Mouse (Mus musculus) cerebellum, postnatal 14 days (tissue): Measurements from ENCODE around the gene Spred3.
A peak's percentile ranks its signal among the peaks of the same experiment; 100 is the strongest.
"Not testable (repeated sequence)": the region's sequence is repeated elsewhere in the genome, so short reads cannot be mapped to it uniquely, and the experiment has no call there.

Source experiments
- DNase-seq, 2 experiments: peaks; one replicate each; pipeline ENCODE4 v3.0.0; 2021; ENCODE audit warnings: mixed read lengths in 2 of 2

Gene Spred3

GRCm38 (mm10) chr7:29170066-29170754, at the start of gene Spred3, which contains the start of gene Ggn:
TSS of gene Spred3 (minus strand) at chr7:29170411.
TSS of gene Ggn (plus strand) at chr7:29170210.
- DNase-seq, result peak; percentile 61 to 68

GRCm38 (mm10) chr7:29214846-29215245, 44.6 kb upstream of the Spred3 start:
- DNase-seq, result peak in 1 of 2 experiments; percentile 25

- DNase-seq, result no peak
Measured at GRCm38 (mm10) chr7:29214236-29214635, 44.0 kb upstream of the Spred3 start.

- DNase-seq, result peak; percentile 73 to 76
Measured at GRCm38 (mm10) chr7:29213675-29214082, 43.5 kb upstream of the Spred3 start, which contains the start of gene Catsperg1. TSS of gene Catsperg1 (minus strand) at chr7:29214035.

GRCm38 (mm10) chr7:29212775-29213560, 42.8 kb upstream of the Spred3 start:
- DNase-seq, result peak in 1 of 2 experiments; percentile 12

- DNase-seq, result peak in 1 of 2 experiments; percentile 39
Measured at GRCm38 (mm10) chr7:29212199-29212765, 42.1 kb upstream of the Spred3 start.

GRCm38 (mm10) chr7:29211415-29212198, 41.4 kb upstream of the Spred3 start:
- DNase-seq, result peak; percentile 54 to 56

GRCm38 (mm10) chr7:29211013-29211412, 40.8 kb upstream of the Spred3 start:
- peak in 1 of 2 experiments; percentile 31 for DNase-seq

GRCm38 (mm10) chr7:29202577-29202976, 32.4 kb upstream of the Spred3 start:
- no peak for DNase-seq

GRCm38 (mm10) chr7:29194230-29194629, 24.0 kb upstream of the Spred3 start:
- DNase-seq, result not testable (repeated sequence)

GRCm38 (mm10) chr7:29181323-29181722, 11.1 kb upstream of the Spred3 start:
- DNase-seq, result not testable (repeated sequence)

GRCm38 (mm10) chr7:29180854-29181236, 10.6 kb upstream of the Spred3 start:
- no peak for DNase-seq

- peak; percentile 97 for DNase-seq
Measured at GRCm38 (mm10) chr7:29180077-29180853, 10.1 kb upstream of the Spred3 start, which contains the start of gene Psmd8. TSS of gene Psmd8 (minus strand) at chr7:29180701.

GRCm38 (mm10) chr7:29179323-29179722, 9.1 kb upstream of the Spred3 start:
- no peak for DNase-seq

GRCm38 (mm10) chr7:29178106-29178505, 7.9 kb upstream of the Spred3 start:
- DNase-seq, result peak in 1 of 2 experiments; percentile 45

GRCm38 (mm10) chr7:29172390-29173016, 2.3 kb upstream of the Spred3 start:
- DNase-seq, result no peak

- DNase-seq, result no peak
Measured at GRCm38 (mm10) chr7:29171562-29172097, 1.4 kb upstream of the Spred3 start.

- DNase-seq, result peak in 1 of 2 experiments; percentile 65
Measured at GRCm38 (mm10) chr7:29170755-29171561, 747 bp upstream of the Spred3 start.

- peak; percentile 93 to 95 for DNase-seq
Measured at GRCm38 (mm10) chr7:29169231-29170065, 763 bp downstream of the Spred3 start.
